Mouse (Mus musculus) myocyte (in vitro differentiated cells): ENCODE measurements at regions not wholly inside any gene's neighbourhood (a gene's known extent, or its start where the extent isn't known, plus 50 kb on each side); places are given as distances from the start of the nearest gene placed in this dataset.
A peak's percentile ranks its signal among the peaks of the same experiment; 100 is the strongest.

Experiments used
- H3K27me3 ChIP-seq: one replicate; pipeline ENCODE4 v1.6.1; 2011; ENCODE audit not compliant: control insufficient read depth, insufficient read depth, insufficient read length
- H3K36me3 ChIP-seq: one replicate; pipeline ENCODE4 v1.6.1; 2011; ENCODE audit not compliant: control insufficient read depth, insufficient read depth
- H3K4me2 ChIP-seq: one replicate; pipeline ENCODE4 v1.6.1; 2011; ENCODE audit warnings: low read depth, control low read depth
- H3K4me3 ChIP-seq: one replicate; pipeline ENCODE4 v1.5.1; 2011; ENCODE audit warnings: mild to moderate bottlenecking, control low read depth, moderate library complexity
- H3K79me2 ChIP-seq: one replicate; pipeline ENCODE4 v1.6.1; 2011; ENCODE audit not compliant: control insufficient read depth, insufficient read depth
- H3ac ChIP-seq: one replicate; pipeline ENCODE4 v1.6.1; 2011; ENCODE audit not compliant: control insufficient read depth, insufficient read length
- CEBPB ChIP-seq: IDR thresholded peaks from 2 replicates; pipeline ENCODE4 v1.6.1; 2011; ENCODE audit warnings: mild to moderate bottlenecking, moderate library complexity; ENCODE audit not compliant: poor library complexity, insufficient read depth, severe bottlenecking
- E2F4 ChIP-seq: IDR thresholded peaks from one replicate; pipeline ENCODE4 v1.6.1; 2011; ENCODE audit warnings: mild to moderate bottlenecking, control low read depth, moderate library complexity; ENCODE audit not compliant: insufficient read depth
- MAX ChIP-seq: IDR thresholded peaks from one replicate; pipeline ENCODE4 v1.6.1; 2011; ENCODE audit warnings: low read depth, mild to moderate bottlenecking, control low read depth
- MYOD1 ChIP-seq, 3 experiments: IDR thresholded peaks; one replicate each; pipeline ENCODE4 v1.6.1; 2011; ENCODE audit warnings: control low read depth in 2 of 3, low read depth in 2 of 3, mild to moderate bottlenecking in 2 of 3, moderate library complexity in 1 of 3; ENCODE audit not compliant: insufficient read length in 2 of 3, control insufficient read depth in 1 of 3
- MYOG ChIP-seq, 3 experiments: IDR thresholded peaks; one replicate each; pipeline ENCODE4 v1.6.1; 2011; ENCODE audit warnings: control low read depth in 2 of 3, low read depth in 2 of 3, mild to moderate bottlenecking in 2 of 3; ENCODE audit not compliant: insufficient read length in 2 of 3, control insufficient read depth in 1 of 3, insufficient read depth in 1 of 3
- POLR2A ChIP-seq: IDR thresholded peaks from one replicate; pipeline ENCODE4 v1.6.1; 2011; ENCODE audit warnings: low read depth, mild to moderate bottlenecking, control low read depth, moderate library complexity; ENCODE audit not compliant: insufficient read length
- POLR2AphosphoS2 ChIP-seq: IDR thresholded peaks from one replicate; pipeline ENCODE4 v1.6.1; 2011; ENCODE audit warnings: low read depth, control low read depth; ENCODE audit not compliant: insufficient read length
- REST ChIP-seq: IDR thresholded peaks from one replicate; pipeline ENCODE4 v1.6.1; 2011; ENCODE audit warnings: mild to moderate bottlenecking, control low read depth, moderate library complexity; ENCODE audit not compliant: insufficient read depth, insufficient read length
- SRF ChIP-seq: IDR thresholded peaks from one replicate; pipeline ENCODE4 v1.6.1; 2011; ENCODE audit warnings: low read depth; ENCODE audit not compliant: control insufficient read depth, insufficient read length
- TCF12 ChIP-seq: IDR thresholded peaks from one replicate; pipeline ENCODE4 v1.6.1; 2011; ENCODE audit warnings: mild to moderate bottlenecking, control low read depth; ENCODE audit not compliant: poor library complexity, insufficient read depth, severe bottlenecking
- TCF3 ChIP-seq: IDR thresholded peaks from one replicate; pipeline ENCODE4 v1.6.1; 2011; ENCODE audit warnings: low read depth, control low read depth; ENCODE audit not compliant: insufficient read length
- USF1 ChIP-seq: IDR thresholded peaks from one replicate; pipeline ENCODE4 v1.6.1; 2011; ENCODE audit warnings: low read depth, mild to moderate bottlenecking, control low read depth, moderate library complexity

GRCm38 (mm10) chr6:88964071-88964470 is 62.0 kb downstream of the Tpra1 start:
- Histone ChIP-seq H3K36me3 (no peaks in the 10 kb centered on the region), H3K79me2 (no peaks in the 10 kb centered on the region), H3K27me3 (no peaks in the 10 kb centered on the region), H3K4me2 (peak overlapping the region; percentile 52), H3ac (no peak overlapping the region), H3K4me3 (no peak overlapping the region)
- TF ChIP-seq MYOD1 (IDR thresholded peaks at IDR 0.05; ENCODE audit: control insufficient read depth in 1 of 3, insufficient read length in 2 of 3, low read depth in 2 of 3) (peak in 1 of 3 experiments; percentile 17), MYOG (IDR thresholded peaks at IDR 0.05; ENCODE audit: control insufficient read depth in 1 of 3, insufficient read depth in 1 of 3, insufficient read length in 2 of 3, low read depth in 2 of 3) (peak in 1 of 3 experiments; percentile 9), POLR2A (no peak), CEBPB (peak; percentile 65)

- Histone ChIP-seq H3K79me2 (no peaks in the 10 kb centered on the region), H3K4me2 (no peak overlapping the region), H3K4me3 (no peak overlapping the region), H3K27me3 (no peaks in the 10 kb centered on the region), H3K36me3 (no peaks in the 10 kb centered on the region), H3ac (no peak overlapping the region)
- TF ChIP-seq MAX = no peak
- TF ChIP-seq POLR2AphosphoS2 = no peak
- TF ChIP-seq REST = no peak
- TF ChIP-seq USF1 = no peak
- TF ChIP-seq E2F4 = no peak
- no peak for TF ChIP-seq TCF3
- no peak for TF ChIP-seq POLR2A
Observed at GRCm38 (mm10) chr6:88964911-88965310, 62.9 kb downstream of the Tpra1 start.

- Histone ChIP-seq H3K4me3 (no peak overlapping the region), H3K36me3 (no peaks in the 10 kb centered on the region), H3K4me2 (no peak overlapping the region), H3ac (no peak overlapping the region), H3K79me2 (no peaks in the 10 kb centered on the region), H3K27me3 (no peaks in the 10 kb centered on the region)
- TF ChIP-seq E2F4 (no peak), MYOG (IDR thresholded peaks at IDR 0.05; ENCODE audit: control insufficient read depth in 1 of 3, insufficient read depth in 1 of 3, insufficient read length in 2 of 3, low read depth in 2 of 3) (no peak), MYOD1 (IDR thresholded peaks at IDR 0.05; ENCODE audit: control insufficient read depth in 1 of 3, insufficient read length in 2 of 3, low read depth in 2 of 3) (no peak), TCF12 (no peak), POLR2AphosphoS2 (no peak), REST (no peak), TCF3 (no peak), CEBPB (no peak), USF1 (no peak), POLR2A (no peak), SRF (no peak), MAX (no peak)
Observed at GRCm38 (mm10) chr6:88965361-88966226, 63.5 kb downstream of the Tpra1 start.

- Histone ChIP-seq H3K36me3 (no peaks in the 10 kb centered on the region), H3K79me2 (no peaks in the 10 kb centered on the region), H3ac (no peak overlapping the region), H3K27me3 (no peaks in the 10 kb centered on the region), H3K4me3 (no peak overlapping the region), H3K4me2 (no peak overlapping the region)
- TF ChIP-seq E2F4 (no peak), MYOG (IDR thresholded peaks at IDR 0.05; ENCODE audit: control insufficient read depth in 1 of 3, insufficient read depth in 1 of 3, insufficient read length in 2 of 3, low read depth in 2 of 3) (no peak), REST (no peak), CEBPB (no peak)
Observed at GRCm38 (mm10) chr6:88966501-88966900, 64.5 kb downstream of the Tpra1 start.

- Histone ChIP-seq H3K27me3 (no peaks in the 10 kb centered on the region), H3K79me2 (no peaks in the 10 kb centered on the region), H3K4me3 (no peak overlapping the region), H3ac (no peak overlapping the region), H3K36me3 (no peaks in the 10 kb centered on the region), H3K4me2 (no peak overlapping the region)
- TF ChIP-seq POLR2AphosphoS2 (no peak), E2F4 (no peak), REST (no peak), USF1 (no peak)
Observed at GRCm38 (mm10) chr6:88968842-88969241, 66.8 kb downstream of the Tpra1 start.
